Mouse (Mus musculus) kidney, postnatal 0 days (tissue): ENCODE measurements around the gene Plpp3. TPM values are rescaled to one million over a fixed set of nuclear protein-coding genes. Genes with fewer than 3 reads are reported as not detected.

ENCODE experiments used
- ATAC-seq: fragments of 200-750 bp; cut with Nextera tagmentation; replicated peaks from 2 replicates; pipeline ENCODE4 v1.8.0; 2017; ENCODE audit warnings: low read depth, moderate number of reproducible peaks, moderate TSS enrichment, moderate library complexity; ENCODE audit not compliant: low FRiP score
- DNase-seq: peaks from one replicate; pipeline ENCODE4 v3.0.0-alpha.2; 2016; ENCODE audit warnings: low spot score
- H3K27ac ChIP-seq: fragments of 300-500 bp; sonication (generic); 2 replicates; pipeline ENCODE4 v1.5.1; 2014; ENCODE audit warnings: mild to moderate bottlenecking
- H3K27me3 ChIP-seq: fragments of 300-500 bp; sonication (generic); 2 replicates; pipeline ENCODE4 v1.6.1; 2014; ENCODE audit warnings: low read length, mixed read lengths; ENCODE audit not compliant: insufficient read depth
- H3K36me3 ChIP-seq: fragments of 300-500 bp; sonication (generic); 2 replicates; pipeline ENCODE4 v1.6.1; 2014; ENCODE audit warnings: low read length, mixed read lengths; ENCODE audit not compliant: insufficient read depth
- H3K4me1 ChIP-seq: fragments of 300-500 bp; sonication (generic); replicated peaks from 2 replicates; pipeline ENCODE4 v1.6.1; 2014; ENCODE audit warnings: antibody characterized with exemption, low read length, mixed read lengths; ENCODE audit not compliant: insufficient read depth
- H3K4me2 ChIP-seq: fragments of 300-500 bp; sonication (generic); 2 replicates; pipeline ENCODE4 v1.6.1; 2014; ENCODE audit warnings: mild to moderate bottlenecking, low read length, moderate library complexity, mixed read lengths
- H3K4me3 ChIP-seq: fragments of 300-500 bp; sonication (generic); replicated peaks from 2 replicates; pipeline ENCODE4 v1.5.1; 2014; ENCODE audit warnings: low read depth, low read length
- H3K9ac ChIP-seq: fragments of 300-500 bp; sonication (generic); 2 replicates; pipeline ENCODE4 v1.6.1; 2014; ENCODE audit warnings: low read depth, low read length
- H3K9me3 ChIP-seq: fragments of 300-500 bp; sonication (generic); replicated peaks from 2 replicates; pipeline ENCODE4 v1.6.1; 2016; ENCODE audit warnings: low read length, inconsistent platforms, mixed read lengths
- CTCF ChIP-seq: IDR thresholded peaks from 2 replicates; pipeline ENCODE4 v1.5.1; 2016; ENCODE audit warnings: antibody characterized with exemption, low read depth, mild to moderate bottlenecking, moderate library complexity
- WGBS: fragments of 180-500 bp; shearing (Covaris S2); extraction: QIAGEN DNeasy Blood & Tissue Kit; methylation state at CpG from one replicate; pipeline ENCODE4 v1.1.7; 2014; 5-methylcytosine and 5-hydroxymethylcytosine counted together
- polyA plus RNA-seq: library from polyadenylated mRNA; unstranded; fragments of >200 nt; fragmentation: Nextera tagmentation; extraction: Ambion mirVana; gene quantifications from 2 replicates; pipeline ENCODE4 v1.2.1, GENCODE M21; 2015

Gene Plpp3
- polyA plus RNA-seq, 1 experiment from 2014 or later: 77.4 TPM

GRCm38 (mm10) chr4:105192665-105193064 is 35.5 kb downstream of the Plpp3 start:
- no peak overlapping the region for H3K27ac ChIP-seq
- TF ChIP-seq CTCF: no peak
- no peak for ATAC-seq
- H3K36me3 ChIP-seq: peaks cover 8% of the 10 kb centered on the region; the same call in 1 of the 2 replicates
- no peaks in the 10 kb centered on the region for H3K27me3 ChIP-seq
- no peaks in the 10 kb centered on the region for H3K9me3 ChIP-seq
- H3K4me3 ChIP-seq: no peak overlapping the region
- peaks cover 22% of the 10 kb centered on the region; the same call in 1 of the 2 replicates for H3K4me1 ChIP-seq
- DNase-seq: no peak
- WGBS: 19% methylated on average over 5 of the region's 5 CpGs
- H3K9ac ChIP-seq: no peak overlapping the region
- no peak overlapping the region for H3K4me2 ChIP-seq

GRCm38 (mm10) chr4:105195256-105195655 is 38.1 kb downstream of the Plpp3 start:
- Histone ChIP-seq H3K9me3 (no peaks in the 10 kb centered on the region), H3K27ac (no peak overlapping the region), H3K4me2 (no peak overlapping the region), H3K36me3 (peaks cover 11% of the 10 kb centered on the region; the same call in 1 of the 2 replicates), H3K4me3 (no peak overlapping the region), H3K4me1 (peaks cover 12% of the 10 kb centered on the region; the same call in 1 of the 2 replicates), H3K9ac (no peak overlapping the region), H3K27me3 (no peaks in the 10 kb centered on the region)
- WGBS: 83% methylated on average over 9 of the region's 9 CpGs
- no peak for DNase-seq
- ATAC-seq: no peak
- no peak for TF ChIP-seq CTCF

GRCm38 (mm10) chr4:105196099-105196498 is 39.0 kb downstream of the Plpp3 start:
- peaks cover 11% of the 10 kb centered on the region; the same call in 1 of the 2 replicates for H3K36me3 ChIP-seq
- no peak overlapping the region for H3K4me2 ChIP-seq
- WGBS: 68% methylated on average over 9 of the region's 9 CpGs
- H3K9ac ChIP-seq: no peak overlapping the region
- no peaks in the 10 kb centered on the region for H3K9me3 ChIP-seq
- no peak overlapping the region for H3K4me3 ChIP-seq
- H3K27ac ChIP-seq: no peak overlapping the region
- no peaks in the 10 kb centered on the region for H3K27me3 ChIP-seq
- ATAC-seq: no peak
- no peak for TF ChIP-seq CTCF
- H3K4me1 ChIP-seq: 0 out of 2 replicates have a peak, but pooled peaks cover 15% of the 10 kb centered on the region
- no peak for DNase-seq

GRCm38 (mm10) chr4:105196993-105197765 is 40.0 kb downstream of the Plpp3 start:
- TF ChIP-seq CTCF: no peak
- Histone ChIP-seq H3K36me3 (peaks cover 11% of the 10 kb centered on the region; the same call in 1 of the 2 replicates), H3K27me3 (no peaks in the 10 kb centered on the region), H3K4me3 (no peak overlapping the region), H3K4me2 (no peak overlapping the region), H3K27ac (no peak overlapping the region), H3K9me3 (no peaks in the 10 kb centered on the region), H3K9ac (no peak overlapping the region), H3K4me1 (0 out of 2 replicates have a peak, but pooled peaks cover 15% of the 10 kb centered on the region)
- 80% methylated on average over 9 of the region's 9 CpGs for WGBS
- DNase-seq (no peak), ATAC-seq (no peak)

GRCm38 (mm10) chr4:105198696-105199095 is 41.5 kb downstream of the Plpp3 start:
- peaks cover 11% of the 10 kb centered on the region; the same call in 1 of the 2 replicates for H3K36me3 ChIP-seq
- ATAC-seq (no peak), DNase-seq (no peak)
- no peak overlapping the region for H3K9ac ChIP-seq
- no peak overlapping the region for H3K4me3 ChIP-seq
- 0 out of 2 replicates have a peak, but pooled peaks cover 12% of the 10 kb centered on the region for H3K4me1 ChIP-seq
- no peak overlapping the region for H3K27ac ChIP-seq
- no peak for TF ChIP-seq CTCF
- no peaks in the 10 kb centered on the region for H3K27me3 ChIP-seq
- H3K9me3 ChIP-seq: no peaks in the 10 kb centered on the region
- WGBS: 78% methylated on average over 5 of the region's 5 CpGs
- H3K4me2 ChIP-seq: no peak overlapping the region

GRCm38 (mm10) chr4:105199345-105199744 is 42.2 kb downstream of the Plpp3 start:
- H3K9ac ChIP-seq: no peak overlapping the region
- no peak for ATAC-seq
- no peak for DNase-seq
- H3K36me3 ChIP-seq: peaks cover 11% of the 10 kb centered on the region; the same call in 1 of the 2 replicates
- TF ChIP-seq CTCF: no peak
- no peaks in the 10 kb centered on the region for H3K9me3 ChIP-seq
- peaks cover 18% of the 10 kb centered on the region for H3K4me1 ChIP-seq
- no peak overlapping the region for H3K4me2 ChIP-seq
- H3K27me3 ChIP-seq: no peaks in the 10 kb centered on the region
- H3K27ac ChIP-seq: no peak overlapping the region
- 70% methylated on average over 8 of the region's 8 CpGs for WGBS
- H3K4me3 ChIP-seq: no peak overlapping the region
